Mouse (Mus musculus) ES-Bruce4 (cell line): ENCODE data around the gene Slc22a8. TPM values are rescaled to one million over a fixed set of nuclear protein-coding genes. Genes with fewer than 3 reads are reported as not detected.

ENCODE experiments used
- H3K27ac ChIP-seq: 2 replicates; pipeline ENCODE4 v1.5.1; 2012; ENCODE audit warnings: low read length, inconsistent platforms; ENCODE audit not compliant: insufficient read depth
- H3K27me3 ChIP-seq: 2 replicates; pipeline ENCODE4 v1.6.1; 2012; ENCODE audit warnings: mild to moderate bottlenecking, low read length, inconsistent platforms; ENCODE audit not compliant: control insufficient read depth, poor library complexity, insufficient read depth, severe bottlenecking
- H3K36me3 ChIP-seq: 2 replicates; pipeline ENCODE4 v1.6.1; 2012; ENCODE audit warnings: inconsistent platforms, mild to moderate bottlenecking, low read length, moderate library complexity; ENCODE audit not compliant: control insufficient read depth, poor library complexity, insufficient read depth, severe bottlenecking
- H3K4me1 ChIP-seq: one replicate; pipeline ENCODE4 v1.8.1; 2011; ENCODE audit warnings: low read length; ENCODE audit not compliant: control insufficient read depth, insufficient read depth
- H3K4me3 ChIP-seq: 2 replicates; pipeline ENCODE4 v1.5.1; 2011; ENCODE audit warnings: low read depth, mild to moderate bottlenecking, low read length
- H3K9ac ChIP-seq: 2 replicates; pipeline ENCODE4 v1.6.1; 2012; ENCODE audit warnings: low read depth, mild to moderate bottlenecking, inconsistent platforms; ENCODE audit not compliant: poor library complexity, severe bottlenecking
- H3K9me3 ChIP-seq: replicated peaks from 2 replicates; pipeline ENCODE4 v1.6.1; 2012; ENCODE audit warnings: mild to moderate bottlenecking, low read length, inconsistent platforms; ENCODE audit not compliant: control insufficient read depth, poor library complexity, insufficient read depth, severe bottlenecking
- CTCF ChIP-seq: IDR thresholded peaks from one replicate; pipeline ENCODE4 v1.8.1; 2011; ENCODE audit warnings: low read depth, low read length
- EP300 ChIP-seq: IDR thresholded peaks from 2 replicates; pipeline ENCODE4 v1.6.1; 2011; ENCODE audit warnings: low read depth, low read length; ENCODE audit not compliant: insufficient read depth
- POLR2A ChIP-seq: IDR thresholded peaks from one replicate; pipeline ENCODE4 v1.8.1; 2011; ENCODE audit warnings: low read length; ENCODE audit not compliant: insufficient read depth
- polyA plus RNA-seq: library from polyadenylated mRNA; stranded (reverse); fragments of >200 nt; gene quantifications from 2 replicates; pipeline ENCODE4 v1.2.4, GENCODE M21; 2011; ENCODE audit warnings: low read depth; ENCODE audit not compliant: missing spikeins, insufficient read depth, insufficient read length

Gene Slc22a8
- not detected in 2 replicates for polyA plus RNA-seq

- Histone ChIP-seq H3K9me3 (no peaks in the 10 kb centered on the region), H3K36me3 (no peaks in the 10 kb centered on the region), H3K4me3 (no peak within 1 kb of the TSS), H3K27ac (no peak within 1 kb of the TSS), H3K4me1 (peaks cover 2% of the 10 kb centered on the region), H3K9ac (no peak within 1 kb of the TSS), H3K27me3 (no peaks in the 10 kb centered on the region)
- TF ChIP-seq CTCF (no peak), EP300 (no peak), POLR2A (no peak)
Measured at GRCm38 (mm10) chr19:8590954-8591353, at the start of gene Slc22a8. Gene Slc22a8 (plus strand): TSS chr19:8591254.

- TF ChIP-seq EP300, result no peak
- TF ChIP-seq POLR2A, result no peak
- no peak for TF ChIP-seq CTCF
Measured at GRCm38 (mm10) chr19:8558897-8559296, 32.2 kb upstream of the Slc22a8 start.

GRCm38 (mm10) chr19:8564021-8564420 is 27.0 kb upstream of the Slc22a8 start:
- H3K36me3 ChIP-seq, result no peaks in the 10 kb centered on the region
- no peak overlapping the region for H3K4me3 ChIP-seq
- H3K27ac ChIP-seq, result no peak overlapping the region
- H3K9me3 ChIP-seq, result no peaks in the 10 kb centered on the region
- H3K4me1 ChIP-seq, result no peaks in the 10 kb centered on the region
- no peaks in the 10 kb centered on the region; the same call in 1 of the 2 replicates for H3K27me3 ChIP-seq
- no peak overlapping the region for H3K9ac ChIP-seq
- TF ChIP-seq EP300 (no peak), POLR2A (no peak), CTCF (no peak)

More at GRCm38 (mm10) chr19:8558897-8559296, 32.2 kb upstream of the Slc22a8 start:
- H3K4me1 ChIP-seq, result no peaks in the 10 kb centered on the region
- H3K27ac ChIP-seq, result no peak overlapping the region
- H3K9me3 ChIP-seq, result no peaks in the 10 kb centered on the region
- H3K4me3 ChIP-seq, result no peak overlapping the region
- H3K36me3 ChIP-seq, result no peaks in the 10 kb centered on the region
- H3K27me3 ChIP-seq, result no peaks in the 10 kb centered on the region; the same call in 1 of the 2 replicates
- H3K9ac ChIP-seq, result no peak overlapping the region

GRCm38 (mm10) chr19:8564469-8564868 is 26.6 kb upstream of the Slc22a8 start:
- Histone ChIP-seq H3K4me3 (no peak overlapping the region), H3K9me3 (no peaks in the 10 kb centered on the region), H3K27ac (no peak overlapping the region), H3K9ac (no peak overlapping the region), H3K4me1 (no peaks in the 10 kb centered on the region), H3K36me3 (no peaks in the 10 kb centered on the region), H3K27me3 (no peaks in the 10 kb centered on the region; the same call in 1 of the 2 replicates)
- no peak for TF ChIP-seq EP300
- TF ChIP-seq POLR2A, result no peak
- no peak for TF ChIP-seq CTCF

GRCm38 (mm10) chr19:8565262-8565661 is 25.8 kb upstream of the Slc22a8 start:
- Histone ChIP-seq H3K4me1 (no peaks in the 10 kb centered on the region), H3K4me3 (no peak overlapping the region), H3K27me3 (no peaks in the 10 kb centered on the region; the same call in 1 of the 2 replicates), H3K27ac (no peak overlapping the region), H3K36me3 (no peaks in the 10 kb centered on the region), H3K9ac (no peak overlapping the region), H3K9me3 (no peaks in the 10 kb centered on the region)
- no peak for TF ChIP-seq EP300
- no peak for TF ChIP-seq POLR2A
- TF ChIP-seq CTCF, result no peak

- H3K4me1 ChIP-seq, result no peaks in the 10 kb centered on the region
- no peak overlapping the region for H3K27ac ChIP-seq
- no peak for TF ChIP-seq CTCF
- TF ChIP-seq EP300, result no peak
- no peak for TF ChIP-seq POLR2A
- no peaks in the 10 kb centered on the region for H3K9me3 ChIP-seq
- no peaks in the 10 kb centered on the region for H3K36me3 ChIP-seq
- no peaks in the 10 kb centered on the region; the same call in 1 of the 2 replicates for H3K27me3 ChIP-seq
- H3K4me3 ChIP-seq, result no peak overlapping the region
- H3K9ac ChIP-seq, result no peak overlapping the region
Measured at GRCm38 (mm10) chr19:8565985-8566384, 25.1 kb upstream of the Slc22a8 start.
